Mouse (Mus musculus): ENCODE measurements around the gene Lamb3. TPM values are rescaled to one million over a fixed set of nuclear protein-coding genes. Genes with fewer than 3 reads are reported as not detected.

Gene Lamb3
- total and polyA plus RNA-seq, 3 experiments, result 0.03 to 0.30 (median 0.22) TPM

DNA sequence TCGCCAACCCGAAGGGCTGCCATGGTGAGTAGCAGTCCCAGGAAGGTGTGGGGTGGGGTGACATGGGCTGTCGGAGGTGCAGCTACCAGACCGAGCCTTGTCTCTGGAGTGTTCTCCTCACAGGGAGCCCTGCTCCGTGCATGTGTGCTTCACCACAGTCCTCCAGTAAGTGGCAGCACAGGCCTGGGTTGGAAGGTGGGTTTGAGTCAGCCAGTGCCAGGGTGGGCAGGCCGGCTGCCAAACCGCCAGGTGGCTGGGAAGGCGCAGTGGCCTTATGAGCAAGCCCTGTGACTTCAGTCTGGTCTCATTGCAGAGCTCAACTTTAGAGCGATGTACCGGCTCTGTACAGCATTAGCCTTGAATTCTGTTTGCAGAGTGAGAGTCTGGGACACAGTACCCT lies 122.7 kb downstream of the Lamb3 start:
- Histone ChIP-seq H3K4me3 (ENCODE audit: low read depth, low read length) (no peak overlapping the region), H3K27me3 (ENCODE audit: insufficient read depth, low read length) (peaks cover 2% of the 10 kb centered on the region; the same call in 1 of the 2 replicates), H3K9me3 (replicated peaks) (no peaks in the 10 kb centered on the region), H3K36me3 (replicated peaks) (no peaks in the 10 kb centered on the region), H3K4me1 (ENCODE audit: insufficient read depth, low read depth, low read length) (no peaks in the 10 kb centered on the region)
- no peak for TF ChIP-seq TAL1 (conservative IDR thresholded peaks at IDR 0.05; ENCODE audit: low read depth, low read length)
- TF ChIP-seq CTCF (IDR thresholded peaks at IDR 0.05; ENCODE audit: low read depth, low read length), result no peak
- no peak for TF ChIP-seq GATA1 (IDR thresholded peaks at IDR 0.05; ENCODE audit: borderline replicate concordance, low read length)
- no peak for TF ChIP-seq GATA2 (IDR thresholded peaks at IDR 0.05; ENCODE audit: borderline replicate concordance, low read depth, low read length)
- no peak for TF ChIP-seq POLR2AphosphoS5 (IDR thresholded peaks at IDR 0.05; ENCODE audit: insufficient replicate concordance, low read depth, low read length)
- no peak for DNase-seq (ENCODE audit: low spot score)
- no peak for ATAC-seq (ENCODE audit: extremely low read depth, insufficient number of reproducible peaks, low FRiP score, poor library complexity, severe bottlenecking)

- Histone ChIP-seq H3K9me3 (replicated peaks) (no peaks in the 10 kb centered on the region), H3K4me1 (ENCODE audit: insufficient read depth, low read depth, low read length) (no peaks in the 10 kb centered on the region), H3K4me3 (ENCODE audit: low read depth, low read length) (no peak overlapping the region), H3K36me3 (replicated peaks) (no peaks in the 10 kb centered on the region), H3K27me3 (ENCODE audit: insufficient read depth, low read length) (peaks cover 2% of the 10 kb centered on the region; the same call in 1 of the 2 replicates)
- DNase-seq (ENCODE audit: low spot score) (no peak), ATAC-seq (ENCODE audit: extremely low read depth, insufficient number of reproducible peaks, low FRiP score, poor library complexity, severe bottlenecking) (no peak)
- no peak for TF ChIP-seq TAL1 (conservative IDR thresholded peaks at IDR 0.05; ENCODE audit: low read depth, low read length)
These were observed 123.1 kb downstream of the Lamb3 start for GRCm38 (mm10) chr1:193330626-193331025.

- Histone ChIP-seq H3K9me3 (replicated peaks) (no peaks in the 10 kb centered on the region), H3K4me3 (ENCODE audit: low read depth, low read length) (no peak overlapping the region), H3K36me3 (replicated peaks) (no peaks in the 10 kb centered on the region), H3K4me1 (ENCODE audit: insufficient read depth, low read depth, low read length) (no peaks in the 10 kb centered on the region), H3K27me3 (ENCODE audit: insufficient read depth, low read length) (peaks cover 2% of the 10 kb centered on the region; the same call in 1 of the 2 replicates)
- ATAC-seq (ENCODE audit: extremely low read depth, insufficient number of reproducible peaks, low FRiP score, poor library complexity, severe bottlenecking), result no peak
- TF ChIP-seq CTCF (IDR thresholded peaks at IDR 0.05; ENCODE audit: low read depth, low read length), result no peak
- TF ChIP-seq POLR2AphosphoS5 (IDR thresholded peaks at IDR 0.05; ENCODE audit: insufficient replicate concordance, low read depth, low read length), result no peak
- no peak for TF ChIP-seq GATA1 (IDR thresholded peaks at IDR 0.05; ENCODE audit: borderline replicate concordance, low read length)
- no peak for TF ChIP-seq TAL1 (conservative IDR thresholded peaks at IDR 0.05; ENCODE audit: low read depth, low read length)
- TF ChIP-seq GATA2 (IDR thresholded peaks at IDR 0.05; ENCODE audit: borderline replicate concordance, low read depth, low read length), result no peak
- DNase-seq (ENCODE audit: low spot score), result no peak
These were observed 124.5 kb downstream of the Lamb3 start for GRCm38 (mm10) chr1:193332018-193332417.

GRCm38 (mm10) chr1:193332671-193333070 lies 125.2 kb downstream of the Lamb3 start:
- Histone ChIP-seq H3K36me3 (replicated peaks) (no peaks in the 10 kb centered on the region), H3K4me3 (ENCODE audit: low read depth, low read length) (no peak overlapping the region), H3K9me3 (replicated peaks) (no peaks in the 10 kb centered on the region), H3K4me1 (ENCODE audit: insufficient read depth, low read depth, low read length) (no peaks in the 10 kb centered on the region), H3K27me3 (ENCODE audit: insufficient read depth, low read length) (peaks cover 2% of the 10 kb centered on the region; the same call in 1 of the 2 replicates)
- DNase-seq (ENCODE audit: low spot score), result no peak
- TF ChIP-seq POLR2AphosphoS5 (IDR thresholded peaks at IDR 0.05; ENCODE audit: insufficient replicate concordance, low read depth, low read length) (no peak), CTCF (IDR thresholded peaks at IDR 0.05; ENCODE audit: low read depth, low read length) (no peak), GATA2 (IDR thresholded peaks at IDR 0.05; ENCODE audit: borderline replicate concordance, low read depth, low read length) (no peak), TAL1 (conservative IDR thresholded peaks at IDR 0.05; ENCODE audit: low read depth, low read length) (no peak), GATA1 (IDR thresholded peaks at IDR 0.05; ENCODE audit: borderline replicate concordance, low read length) (no peak)
- no peak for ATAC-seq (ENCODE audit: extremely low read depth, insufficient number of reproducible peaks, low FRiP score, poor library complexity, severe bottlenecking)

DNA sequence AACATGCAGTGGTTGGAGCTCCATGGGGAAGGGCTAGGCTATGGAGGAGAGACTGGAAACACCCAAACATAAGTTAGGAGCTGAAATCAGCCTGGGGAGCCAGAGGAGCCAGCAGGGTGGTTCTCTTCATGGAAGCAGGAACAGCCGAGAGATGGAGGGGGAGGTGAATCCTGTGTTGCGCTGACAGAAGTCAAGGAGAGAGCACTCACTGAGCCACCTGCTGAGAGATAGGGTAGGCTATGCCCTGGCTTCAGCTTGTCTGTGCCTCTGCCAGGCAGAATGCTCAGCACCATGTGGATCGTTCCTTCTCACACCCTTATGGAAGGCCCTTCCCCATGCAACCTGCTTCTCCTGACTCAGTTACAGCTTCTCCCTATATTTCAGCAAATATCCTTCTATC lies 126.3 kb downstream of the Lamb3 start:
- ATAC-seq (ENCODE audit: extremely low read depth, insufficient number of reproducible peaks, low FRiP score, poor library complexity, severe bottlenecking) (no peak), DNase-seq (ENCODE audit: low spot score) (no peak)
- no peaks in the 10 kb centered on the region for H3K9me3 ChIP-seq (replicated peaks)
- TF ChIP-seq TAL1 (conservative IDR thresholded peaks at IDR 0.05; ENCODE audit: low read depth, low read length) (no peak), GATA2 (IDR thresholded peaks at IDR 0.05; ENCODE audit: borderline replicate concordance, low read depth, low read length) (no peak), GATA1 (IDR thresholded peaks at IDR 0.05; ENCODE audit: borderline replicate concordance, low read length) (no peak), POLR2AphosphoS5 (IDR thresholded peaks at IDR 0.05; ENCODE audit: insufficient replicate concordance, low read depth, low read length) (no peak)
- H3K4me3 ChIP-seq (ENCODE audit: low read depth, low read length), result no peak overlapping the region
- no peaks in the 10 kb centered on the region for H3K4me1 ChIP-seq (ENCODE audit: insufficient read depth, low read depth, low read length)
- peaks cover 2% of the 10 kb centered on the region; the same call in 1 of the 2 replicates for H3K27me3 ChIP-seq (ENCODE audit: insufficient read depth, low read length)
- no peaks in the 10 kb centered on the region for H3K36me3 ChIP-seq (replicated peaks)

DNA sequence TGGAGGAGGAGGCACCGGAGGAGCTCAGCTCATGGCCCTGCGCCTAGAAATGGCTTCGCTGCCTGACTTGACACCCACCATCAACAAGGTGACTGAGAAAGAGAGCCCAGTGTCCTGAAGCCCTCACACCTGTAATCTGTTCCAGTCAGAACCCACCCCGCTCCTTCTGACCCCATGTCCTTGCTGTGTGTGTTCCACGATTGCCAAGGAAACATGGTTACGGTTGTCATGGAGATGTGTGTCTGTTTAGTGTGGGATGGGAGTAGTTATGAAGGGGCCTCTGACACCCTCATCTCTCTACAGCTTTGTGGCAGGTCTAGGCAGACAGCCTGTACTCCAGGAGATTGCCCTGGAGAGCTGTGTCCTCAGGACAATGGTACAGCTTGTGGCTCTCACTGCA lies 127.0 kb downstream of the Lamb3 start:
- Histone ChIP-seq H3K4me3 (ENCODE audit: low read depth, low read length) (no peak overlapping the region), H3K9me3 (replicated peaks) (no peaks in the 10 kb centered on the region), H3K4me1 (ENCODE audit: insufficient read depth, low read depth, low read length) (no peaks in the 10 kb centered on the region), H3K36me3 (replicated peaks) (no peaks in the 10 kb centered on the region), H3K27me3 (ENCODE audit: insufficient read depth, low read length) (peaks cover 2% of the 10 kb centered on the region; the same call in 1 of the 2 replicates)
- ATAC-seq (ENCODE audit: extremely low read depth, insufficient number of reproducible peaks, low FRiP score, poor library complexity, severe bottlenecking), result no peak
- TF ChIP-seq TAL1 (conservative IDR thresholded peaks at IDR 0.05; ENCODE audit: low read depth, low read length) (no peak), POLR2AphosphoS5 (IDR thresholded peaks at IDR 0.05; ENCODE audit: insufficient replicate concordance, low read depth, low read length) (no peak), CTCF (IDR thresholded peaks at IDR 0.05; ENCODE audit: low read depth, low read length) (no peak), GATA1 (IDR thresholded peaks at IDR 0.05; ENCODE audit: borderline replicate concordance, low read length) (no peak), GATA2 (IDR thresholded peaks at IDR 0.05; ENCODE audit: borderline replicate concordance, low read depth, low read length) (no peak)
- no peak for DNase-seq (ENCODE audit: low spot score)

All from G1E (cell line).